Mouse (Mus musculus) stomach, postnatal 0 days (tissue): Measurements from ENCODE around the gene Cdh26.

Experiments
- CTCF ChIP-seq: IDR thresholded peaks from 2 replicates; pipeline ENCODE4 v1.5.1; 2016; ENCODE audit warnings: antibody characterized with exemption, low read depth, mild to moderate bottlenecking, moderate library complexity
- EP300 ChIP-seq: optimal IDR thresholded peaks from 2 replicates; pipeline ENCODE3; 2016; ENCODE audit warnings: antibody characterized with exemption

- TF ChIP-seq EP300: no peak
- TF ChIP-seq CTCF: no peak
Observed at GRCm38 (mm10) chr2:178413481-178414260, 16.7 kb upstream of the Cdh26 start.
